Mouse (Mus musculus): ENCODE data around the gene Adh1. TPM values are rescaled to one million over a fixed set of nuclear protein-coding genes. Genes with fewer than 3 reads are reported as not detected.

The Adh1 gene
- polyA plus RNA-seq, 1 experiment from 2014 or later = 3.2 TPM

GRCm38 (mm10) chr3:138263154-138263930 is 2.6 kb downstream of the Adh1 start:
- Histone ChIP-seq H3K27me3 (replicated peaks) (no peaks in the 10 kb centered on the region), H3K9me3 (replicated peaks) (no peaks in the 10 kb centered on the region), H3K4me2 (no peak overlapping the region), H3K9ac (replicated peaks) (no peak overlapping the region), H3K27ac (replicated peaks) (no peak overlapping the region), H3K4me3 (replicated peaks) (no peak overlapping the region), H3K36me3 (no peaks in the 10 kb centered on the region), H3K4me1 (no peaks in the 10 kb centered on the region)
- WGBS = 87% methylated on average over 5 of the region's 5 CpGs
- no peak for ATAC-seq (ENCODE audit: low FRiP score)

- Histone ChIP-seq H3K4me2 (no peak overlapping the region), H3K9ac (replicated peaks) (no peak overlapping the region), H3K27me3 (replicated peaks) (no peaks in the 10 kb centered on the region), H3K36me3 (no peaks in the 10 kb centered on the region), H3K27ac (replicated peaks) (no peak overlapping the region), H3K4me1 (no peaks in the 10 kb centered on the region), H3K4me3 (replicated peaks) (no peak overlapping the region), H3K9me3 (replicated peaks) (no peaks in the 10 kb centered on the region)
- 84% methylated on average over 3 of the region's 3 CpGs for WGBS
- ATAC-seq (ENCODE audit: low FRiP score) = no peak
These were observed 3.9 kb downstream of the Adh1 start for GRCm38 (mm10) chr3:138264648-138265047.

GRCm38 (mm10) chr3:138270507-138270906 is 9.7 kb downstream of the Adh1 start:
- no peak for ATAC-seq (ENCODE audit: low FRiP score)
- H3K9me3 ChIP-seq (replicated peaks) = no peaks in the 10 kb centered on the region
- H3K27me3 ChIP-seq (replicated peaks) = no peaks in the 10 kb centered on the region
- H3K27ac ChIP-seq (replicated peaks) = no peak overlapping the region
- no peak overlapping the region for H3K4me2 ChIP-seq
- H3K9ac ChIP-seq (replicated peaks) = no peak overlapping the region
- no peak overlapping the region for H3K4me3 ChIP-seq (replicated peaks)
- H3K36me3 ChIP-seq = no peaks in the 10 kb centered on the region
- no peaks in the 10 kb centered on the region for H3K4me1 ChIP-seq
- WGBS = 3% methylated on average over 1 of the region's 1 CpGs

- no peaks in the 10 kb centered on the region for H3K36me3 ChIP-seq
- no peaks in the 10 kb centered on the region for H3K9me3 ChIP-seq (replicated peaks)
- H3K27me3 ChIP-seq (replicated peaks) = no peaks in the 10 kb centered on the region
- ATAC-seq (ENCODE audit: low FRiP score) = no peak
- H3K4me1 ChIP-seq = no peaks in the 10 kb centered on the region
- H3K27ac ChIP-seq (replicated peaks) = no peak overlapping the region
- no peak overlapping the region for H3K4me3 ChIP-seq (replicated peaks)
- WGBS = 37% methylated on average over 2 of the region's 2 CpGs
- no peak overlapping the region for H3K9ac ChIP-seq (replicated peaks)
- no peak overlapping the region for H3K4me2 ChIP-seq
These were observed 10.5 kb downstream of the Adh1 start for GRCm38 (mm10) chr3:138271297-138271696.

- no peaks in the 10 kb centered on the region for H3K36me3 ChIP-seq
These were observed 12.3 kb downstream of the Adh1 start for GRCm38 (mm10) chr3:138273080-138273479.

GRCm38 (mm10) chr3:138275100-138275499 is 14.3 kb downstream of the Adh1 start:
- H3K9ac ChIP-seq (replicated peaks) = no peak overlapping the region
- H3K27ac ChIP-seq (replicated peaks) = no peak overlapping the region
- no peaks in the 10 kb centered on the region for H3K4me1 ChIP-seq
- 91% methylated on average over 3 of the region's 3 CpGs for WGBS
- no peaks in the 10 kb centered on the region for H3K36me3 ChIP-seq
- H3K4me3 ChIP-seq (replicated peaks) = no peak overlapping the region
- no peaks in the 10 kb centered on the region for H3K9me3 ChIP-seq (replicated peaks)
- H3K27me3 ChIP-seq (replicated peaks) = no peaks in the 10 kb centered on the region
- ATAC-seq (ENCODE audit: low FRiP score) = no peak
- no peak overlapping the region for H3K4me2 ChIP-seq

More at GRCm38 (mm10) chr3:138273080-138273479, 12.3 kb downstream of the Adh1 start:
- Histone ChIP-seq H3K4me3 (replicated peaks) (no peak overlapping the region), H3K27ac (replicated peaks) (no peak overlapping the region), H3K4me2 (no peak overlapping the region), H3K9me3 (replicated peaks) (no peaks in the 10 kb centered on the region), H3K27me3 (replicated peaks) (no peaks in the 10 kb centered on the region), H3K4me1 (no peaks in the 10 kb centered on the region), H3K9ac (replicated peaks) (no peak overlapping the region)
- ATAC-seq (ENCODE audit: low FRiP score) = no peak
- 93% methylated on average over 7 of the region's 7 CpGs for WGBS

- H3K9ac ChIP-seq (replicated peaks) = no peak overlapping the region
- H3K4me2 ChIP-seq = no peak overlapping the region
- H3K27ac ChIP-seq (replicated peaks) = no peak overlapping the region
- no peak for ATAC-seq (ENCODE audit: low FRiP score)
- no peaks in the 10 kb centered on the region for H3K9me3 ChIP-seq (replicated peaks)
- H3K27me3 ChIP-seq (replicated peaks) = no peaks in the 10 kb centered on the region
- no peaks in the 10 kb centered on the region for H3K4me1 ChIP-seq
- WGBS = 77% methylated on average over 9 of the region's 9 CpGs
- no peaks in the 10 kb centered on the region for H3K36me3 ChIP-seq
- no peak overlapping the region for H3K4me3 ChIP-seq (replicated peaks)
These were observed 21.8 kb downstream of the Adh1 start for GRCm38 (mm10) chr3:138282556-138282955.

GRCm38 (mm10) chr3:138283831-138284230 is 23.0 kb downstream of the Adh1 start:
- Histone ChIP-seq H3K9ac (replicated peaks) (no peak overlapping the region), H3K36me3 (no peaks in the 10 kb centered on the region), H3K27ac (replicated peaks) (no peak overlapping the region), H3K4me2 (no peak overlapping the region), H3K9me3 (replicated peaks) (no peaks in the 10 kb centered on the region), H3K4me1 (no peaks in the 10 kb centered on the region), H3K27me3 (replicated peaks) (no peaks in the 10 kb centered on the region), H3K4me3 (replicated peaks) (no peak overlapping the region)
- WGBS = 100% methylated on average over 1 of the region's 1 CpGs
- no peak for ATAC-seq (ENCODE audit: low FRiP score)

GRCm38 (mm10) chr3:138285986-138286385 is 25.2 kb downstream of the Adh1 start:
- H3K9ac ChIP-seq (replicated peaks) = no peak overlapping the region
- no peak for ATAC-seq (ENCODE audit: low FRiP score)
- H3K36me3 ChIP-seq = no peaks in the 10 kb centered on the region
- no peak overlapping the region for H3K27ac ChIP-seq (replicated peaks)
- H3K4me1 ChIP-seq = no peaks in the 10 kb centered on the region
- H3K27me3 ChIP-seq (replicated peaks) = no peaks in the 10 kb centered on the region
- no peaks in the 10 kb centered on the region for H3K9me3 ChIP-seq (replicated peaks)
- no peak overlapping the region for H3K4me3 ChIP-seq (replicated peaks)
- WGBS = 88% methylated on average over 7 of the region's 7 CpGs
- H3K4me2 ChIP-seq = no peak overlapping the region

- Histone ChIP-seq H3K9ac (replicated peaks) (no peak overlapping the region), H3K4me3 (replicated peaks) (no peak overlapping the region), H3K27me3 (replicated peaks) (no peaks in the 10 kb centered on the region), H3K36me3 (no peaks in the 10 kb centered on the region), H3K4me1 (no peaks in the 10 kb centered on the region), H3K9me3 (replicated peaks) (no peaks in the 10 kb centered on the region), H3K4me2 (no peak overlapping the region), H3K27ac (replicated peaks) (no peak overlapping the region)
- ATAC-seq (ENCODE audit: low FRiP score) = no peak
- WGBS = 93% methylated on average over 4 of the region's 4 CpGs
These were observed 26.9 kb downstream of the Adh1 start for GRCm38 (mm10) chr3:138287686-138288085.

GRCm38 (mm10) chr3:138290672-138291071 is 29.9 kb downstream of the Adh1 start:
- Histone ChIP-seq H3K4me1 (no peaks in the 10 kb centered on the region), H3K36me3 (no peaks in the 10 kb centered on the region), H3K4me2 (no peak overlapping the region), H3K9me3 (replicated peaks) (0 out of 2 replicates have a peak, but pooled peaks cover 4% of the 10 kb centered on the region), H3K27me3 (replicated peaks) (no peaks in the 10 kb centered on the region), H3K4me3 (replicated peaks) (no peak overlapping the region), H3K9ac (replicated peaks) (no peak overlapping the region), H3K27ac (replicated peaks) (no peak overlapping the region)
- ATAC-seq (ENCODE audit: low FRiP score) = no peak
- 52% methylated on average over 2 of the region's 2 CpGs for WGBS

- Histone ChIP-seq H3K4me2 (no peak overlapping the region), H3K4me1 (no peaks in the 10 kb centered on the region), H3K4me3 (replicated peaks) (no peak overlapping the region), H3K9ac (replicated peaks) (no peak overlapping the region), H3K27me3 (replicated peaks) (no peaks in the 10 kb centered on the region), H3K27ac (replicated peaks) (no peak overlapping the region), H3K36me3 (no peaks in the 10 kb centered on the region), H3K9me3 (replicated peaks) (0 out of 2 replicates have a peak, but pooled peaks cover 4% of the 10 kb centered on the region)
- no peak for ATAC-seq (ENCODE audit: low FRiP score)
- 97% methylated on average over 4 of the region's 4 CpGs for WGBS
These were observed 30.8 kb downstream of the Adh1 start for GRCm38 (mm10) chr3:138291529-138292117.

Data from neural tube, embryonic 15.5 days (tissue).